Mouse (Mus musculus): ENCODE results near the gene Nudt16l1.
A peak's percentile ranks its signal among the peaks of the same experiment; 100 is the strongest.

Nudt16l1 gene

DNA sequence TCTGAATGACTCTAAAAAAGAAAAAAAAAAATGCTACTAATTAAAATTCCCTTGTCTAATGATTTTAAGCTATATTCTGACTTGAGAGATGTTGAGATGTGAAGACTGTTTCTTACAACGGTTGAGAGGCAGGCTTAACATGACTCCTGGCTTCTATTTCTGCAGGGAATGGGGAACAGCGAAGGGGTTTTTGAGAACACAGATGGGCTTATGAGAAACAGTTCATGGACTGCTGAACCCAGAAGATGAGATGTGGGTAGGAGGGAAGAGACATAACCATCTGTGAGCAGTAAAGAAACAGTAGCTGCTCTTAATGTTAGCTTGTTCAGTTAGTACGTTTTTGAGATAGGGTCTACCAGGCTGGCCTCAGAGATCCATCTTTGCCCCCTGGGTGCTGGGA is 18.0 kb downstream of the Nudt16l1 start:
- no peak for DNase-seq (ENCODE audit: low spot score in 2 of 2)

DNA sequence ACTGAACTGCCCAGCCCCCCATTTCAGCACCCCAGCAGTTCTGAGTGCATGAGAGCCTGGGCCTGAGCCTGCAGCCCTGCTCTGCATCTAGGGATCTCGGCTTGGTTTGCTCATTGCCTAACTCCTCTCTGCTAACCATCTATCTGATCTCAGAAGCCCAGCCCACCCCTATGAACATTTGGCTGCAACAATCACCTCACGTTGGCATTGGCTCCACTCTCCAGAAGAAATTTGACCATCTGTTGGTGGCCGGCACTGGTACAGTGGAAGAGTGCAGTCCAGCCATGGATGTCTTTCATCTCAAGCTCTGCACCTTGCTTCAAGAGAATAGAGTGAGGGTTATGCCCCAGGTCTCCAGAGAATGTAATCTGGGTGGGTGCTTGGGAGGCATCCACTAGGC is 18.9 kb downstream of the Nudt16l1 start:
- no peak for DNase-seq (ENCODE audit: low spot score in 2 of 2)

DNA sequence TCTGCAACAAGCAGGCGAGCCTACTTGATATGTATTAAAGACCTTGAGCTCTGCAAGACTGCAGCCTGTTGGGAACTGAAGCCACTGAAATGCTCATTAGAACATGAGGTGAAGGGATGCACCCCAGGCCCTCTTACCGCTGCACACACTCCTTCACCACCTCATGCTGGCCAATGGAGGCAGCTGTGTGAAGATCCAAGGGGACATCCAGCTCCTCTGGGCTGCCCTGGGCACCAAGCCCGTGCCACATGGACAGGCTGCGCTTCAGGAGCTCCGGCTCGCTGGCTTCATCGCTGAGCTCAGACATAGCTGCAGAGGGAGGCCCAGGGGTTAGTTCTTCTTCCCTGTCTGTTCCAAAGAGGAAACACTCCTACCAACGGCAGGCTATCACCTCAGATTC is 21.7 kb downstream of the Nudt16l1 start:
- no peak for DNase-seq (ENCODE audit: low spot score in 2 of 2)

DNA sequence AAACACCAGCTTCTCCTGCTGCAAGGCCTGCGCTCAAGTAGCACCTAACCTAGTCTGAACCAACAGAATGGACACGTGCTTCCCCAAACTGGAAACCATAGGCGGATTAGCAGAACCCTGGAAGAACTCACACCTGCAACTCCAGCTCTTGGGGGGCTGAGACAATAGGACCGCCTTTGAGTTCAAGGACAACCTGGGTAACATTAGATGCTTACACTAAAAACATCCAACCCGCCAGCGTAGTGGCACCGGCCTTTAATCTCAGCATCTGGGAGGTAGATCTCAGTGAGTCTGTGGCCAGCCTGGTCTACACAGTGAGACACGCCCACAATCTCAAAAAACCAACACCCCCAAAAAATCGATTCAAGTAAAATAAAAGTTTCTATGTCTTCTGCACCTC is 24.8 kb downstream of the Nudt16l1 start:
- DNase-seq (ENCODE audit: low spot score in 2 of 2): no peak

DNA sequence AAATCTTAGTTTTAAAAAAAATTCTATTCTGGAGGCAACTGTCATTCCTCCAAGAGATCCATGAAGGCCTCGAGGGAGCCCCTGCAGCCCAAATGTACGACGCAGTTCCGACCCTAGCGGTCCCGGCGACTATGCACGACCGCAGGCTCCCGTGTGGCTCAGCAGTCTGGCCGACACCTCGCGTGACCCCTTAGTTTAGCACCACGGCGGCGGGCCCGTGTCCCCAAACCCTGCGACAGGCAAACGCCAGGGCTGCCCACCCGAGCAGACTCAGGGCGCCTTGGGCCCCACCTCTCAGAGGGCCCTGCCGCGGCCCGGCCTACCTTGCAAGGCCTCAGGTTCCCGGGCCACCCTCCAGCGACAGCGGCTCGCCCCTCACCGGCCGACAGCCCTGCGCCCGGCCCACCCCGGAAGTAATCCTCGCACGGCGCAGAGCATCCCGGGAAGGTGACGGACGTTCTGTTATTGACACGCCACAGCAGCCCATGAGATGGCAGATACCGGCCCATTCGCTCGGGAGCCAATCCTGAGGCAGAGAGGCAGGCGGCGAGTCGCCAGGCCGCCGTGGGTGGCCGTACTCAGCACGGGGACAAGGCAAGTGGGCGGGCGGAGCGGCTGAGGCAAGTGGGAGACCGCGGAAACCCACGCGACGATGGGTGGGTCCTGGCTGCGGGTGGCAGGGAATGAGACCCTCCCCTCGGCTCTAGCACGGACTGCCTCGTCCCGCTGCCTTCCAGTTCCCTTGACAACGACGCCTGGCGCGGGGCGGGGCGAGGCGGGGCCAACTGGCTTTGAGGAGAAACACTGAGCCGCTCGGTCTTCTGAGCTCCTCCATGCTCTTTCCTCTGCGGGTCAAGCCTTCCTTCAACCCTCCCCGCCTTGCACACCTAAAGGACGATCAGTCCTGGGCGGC is 25.5 kb downstream of the Nudt16l1 start, which contains the start of gene Anks3:
Gene Anks3 (minus strand): TSS at position 409 of the 913 bp plus-strand sequence.
- peak; percentile 89 to 90 for DNase-seq (ENCODE audit: low spot score in 2 of 2)

DNA sequence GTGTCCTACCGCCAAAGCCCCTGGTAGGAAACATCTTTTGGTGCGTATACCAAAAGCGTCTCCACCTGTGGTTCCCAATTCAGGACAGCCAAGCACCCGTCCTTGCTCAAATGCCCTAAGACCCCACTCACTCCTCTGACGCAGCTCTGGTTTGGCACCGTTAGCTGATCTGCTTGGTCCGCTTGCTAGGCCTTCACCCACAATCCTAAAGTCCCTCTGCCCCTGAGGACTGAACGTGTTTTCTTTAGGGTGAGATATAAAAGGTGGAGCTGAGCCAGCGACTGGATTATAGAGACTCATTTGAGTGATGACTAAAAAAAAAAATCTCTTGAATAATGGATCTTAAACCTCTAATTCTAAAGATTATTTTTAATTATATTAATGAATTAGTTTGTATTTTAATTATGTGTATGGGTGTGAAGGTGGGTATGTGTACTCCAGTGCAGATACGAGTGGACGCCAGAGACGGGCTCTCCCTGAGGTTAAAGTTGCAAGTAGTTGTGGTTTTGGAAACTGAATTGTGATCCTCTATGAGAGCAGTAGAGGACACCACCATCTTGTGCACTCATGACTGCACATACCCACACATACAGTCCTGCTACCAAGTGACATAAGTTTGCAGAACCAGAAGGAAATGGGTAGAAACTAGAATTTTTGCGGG is 26.3 kb downstream of the Nudt16l1 start:
- DNase-seq (ENCODE audit: low spot score in 2 of 2): no peak

DNA sequence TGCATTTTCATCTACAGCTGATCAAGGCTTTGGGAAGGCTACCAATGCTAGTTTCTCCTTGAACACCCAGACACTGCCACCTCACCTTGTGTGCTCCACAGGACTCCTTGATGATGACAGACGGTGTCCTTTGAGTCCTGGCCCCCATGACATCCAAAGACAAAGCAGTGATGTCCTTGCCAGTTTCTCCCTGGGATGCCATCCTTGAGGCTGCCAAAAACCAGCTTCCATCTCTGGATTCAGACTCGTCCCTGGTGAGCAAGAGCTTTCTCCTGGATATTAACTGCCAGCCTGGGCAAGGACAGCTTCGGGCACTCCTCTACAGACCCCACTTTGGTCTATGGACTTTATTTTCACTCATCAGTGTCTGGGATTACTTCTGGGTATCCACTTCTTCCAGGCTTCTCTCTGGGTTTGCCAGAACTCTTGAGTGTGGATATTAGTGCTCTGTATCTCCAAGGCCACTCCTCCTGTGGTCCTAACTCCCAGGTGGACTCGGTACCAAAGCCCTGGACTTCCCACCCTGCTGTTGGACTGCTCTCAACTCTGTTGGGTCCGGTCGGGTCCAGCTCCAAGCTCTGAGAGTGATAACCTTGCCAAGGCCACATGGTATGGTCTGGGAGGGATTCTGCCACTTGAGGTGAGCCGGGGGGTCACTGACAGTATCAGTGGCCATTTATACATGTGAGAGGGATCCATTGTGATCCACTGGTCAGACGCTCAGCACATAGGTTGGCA is 27.0 kb downstream of the Nudt16l1 start:
- no peak for DNase-seq (ENCODE audit: low spot score in 2 of 2)

DNA sequence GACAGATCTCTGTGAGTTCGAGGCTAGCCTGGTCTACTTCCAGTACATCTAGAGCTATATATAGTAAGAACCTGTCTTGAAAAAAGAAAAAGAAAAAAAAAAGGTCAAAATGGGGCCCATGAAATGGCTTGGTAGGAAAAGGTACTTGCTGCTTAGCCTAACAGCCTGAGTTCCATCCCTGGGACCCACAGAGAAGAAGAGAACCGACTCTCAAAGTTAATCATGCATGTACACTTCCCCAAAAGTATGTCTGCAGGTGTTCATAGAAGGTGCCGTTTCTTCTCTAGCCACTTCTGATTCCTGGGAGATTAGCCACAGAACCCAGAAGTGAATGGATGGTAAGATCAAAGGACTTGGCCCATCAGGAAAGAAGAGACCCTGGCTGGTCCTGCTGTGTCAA is 29.9 kb downstream of the Nudt16l1 start:
- no peak for DNase-seq (ENCODE audit: low spot score in 2 of 2)

DNA sequence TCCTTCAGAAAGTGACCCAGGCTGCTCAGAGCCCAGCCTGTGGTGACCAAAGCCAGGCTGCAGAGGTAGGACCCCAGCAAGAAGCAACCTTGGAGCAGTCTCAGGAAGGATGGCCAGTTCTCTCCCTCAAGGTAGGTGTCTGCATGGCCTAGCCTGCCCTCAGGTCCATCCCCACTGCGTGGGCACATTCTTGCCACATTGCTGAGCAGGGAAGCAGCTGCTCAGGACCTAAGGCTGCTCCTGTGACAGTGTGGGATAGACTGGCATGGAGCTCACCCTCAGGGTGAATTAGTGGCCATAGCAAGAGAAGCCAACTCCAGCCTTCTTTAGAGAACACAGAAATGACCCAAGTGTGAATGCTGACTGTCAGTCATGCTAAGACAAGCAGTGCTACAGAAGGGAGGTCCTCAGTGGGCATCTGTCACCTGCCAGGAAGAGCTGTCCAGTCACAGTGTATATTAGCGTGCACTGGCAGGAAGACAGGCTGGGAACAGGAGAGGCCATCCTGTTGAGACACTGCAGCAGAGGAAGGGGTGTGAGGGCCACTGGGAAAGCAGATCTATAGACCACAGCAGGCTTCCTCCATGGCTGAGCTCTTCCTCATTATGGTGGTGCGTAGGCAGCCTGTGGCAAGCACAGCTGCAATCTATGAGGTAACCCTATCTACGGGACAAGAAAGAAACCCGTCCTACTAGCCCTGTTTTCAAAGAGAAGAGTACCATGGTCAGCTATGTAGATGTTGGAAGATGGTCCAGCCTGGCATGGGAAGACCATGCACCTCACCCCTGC is 30.7 kb downstream of the Nudt16l1 start:
- no peak for DNase-seq (ENCODE audit: low spot score in 2 of 2)

DNA sequence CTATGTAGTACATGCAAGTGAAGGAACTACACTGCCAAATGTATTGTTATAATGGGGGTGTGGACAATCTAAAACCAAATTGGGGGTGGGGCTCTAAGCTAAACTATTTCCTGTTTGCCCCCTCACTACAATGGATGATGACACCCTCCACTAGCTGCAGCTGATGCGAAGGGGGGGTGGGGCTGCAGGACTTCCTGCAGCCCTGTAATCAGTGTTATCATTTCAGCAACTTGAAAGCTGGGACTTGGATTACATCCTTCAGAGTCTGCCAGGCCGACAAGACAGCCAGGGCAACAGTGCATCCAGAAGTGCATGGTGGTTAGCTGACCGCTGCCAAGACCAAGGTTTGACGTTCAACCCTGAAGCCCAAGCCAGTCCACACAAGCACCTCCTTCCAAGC is 33.1 kb downstream of the Nudt16l1 start:
- DNase-seq (ENCODE audit: low spot score in 2 of 2): no peak

DNA sequence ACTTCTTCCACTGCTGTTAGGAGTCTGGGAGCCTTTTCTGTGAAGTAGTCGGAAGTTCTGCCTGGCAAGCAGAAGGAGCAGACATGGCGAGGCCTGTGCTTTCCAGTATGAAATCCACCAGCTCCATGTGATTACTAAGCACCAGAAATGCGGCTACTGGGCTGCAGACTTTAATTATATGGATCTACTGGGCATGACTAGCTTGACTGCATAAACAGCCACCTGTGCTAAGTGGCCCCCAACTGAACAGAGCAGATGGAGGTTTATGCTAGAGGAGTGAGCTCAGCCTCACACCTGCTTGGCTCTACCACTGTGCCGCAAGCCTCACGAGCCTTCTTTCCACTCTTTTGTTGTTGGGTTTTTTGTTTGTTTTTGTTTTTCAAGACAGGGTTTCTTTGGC is 36.0 kb downstream of the Nudt16l1 start:
- DNase-seq (ENCODE audit: low spot score in 2 of 2): no peak

DNA sequence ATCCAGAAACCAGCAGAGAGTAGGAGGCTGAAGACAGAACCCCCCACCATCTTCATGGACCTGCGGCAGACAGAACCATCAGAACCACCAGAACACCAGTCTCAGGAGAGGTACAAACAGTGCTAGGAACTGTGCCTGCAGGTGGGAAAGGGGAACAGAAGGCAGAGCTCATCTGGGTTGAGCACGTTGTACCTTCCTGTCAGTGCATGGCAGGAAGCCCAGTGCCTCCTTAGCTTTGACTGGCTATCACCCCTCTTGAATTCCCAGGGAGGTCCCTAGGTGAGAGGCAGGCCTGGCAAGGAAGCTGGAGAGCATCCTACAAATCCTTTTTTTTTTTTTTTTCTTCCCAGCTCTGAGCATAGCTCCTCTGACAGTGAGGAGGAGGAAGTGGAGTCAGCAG is 37.6 kb downstream of the Nudt16l1 start:
- DNase-seq (ENCODE audit: low spot score in 2 of 2): no peak

DNA sequence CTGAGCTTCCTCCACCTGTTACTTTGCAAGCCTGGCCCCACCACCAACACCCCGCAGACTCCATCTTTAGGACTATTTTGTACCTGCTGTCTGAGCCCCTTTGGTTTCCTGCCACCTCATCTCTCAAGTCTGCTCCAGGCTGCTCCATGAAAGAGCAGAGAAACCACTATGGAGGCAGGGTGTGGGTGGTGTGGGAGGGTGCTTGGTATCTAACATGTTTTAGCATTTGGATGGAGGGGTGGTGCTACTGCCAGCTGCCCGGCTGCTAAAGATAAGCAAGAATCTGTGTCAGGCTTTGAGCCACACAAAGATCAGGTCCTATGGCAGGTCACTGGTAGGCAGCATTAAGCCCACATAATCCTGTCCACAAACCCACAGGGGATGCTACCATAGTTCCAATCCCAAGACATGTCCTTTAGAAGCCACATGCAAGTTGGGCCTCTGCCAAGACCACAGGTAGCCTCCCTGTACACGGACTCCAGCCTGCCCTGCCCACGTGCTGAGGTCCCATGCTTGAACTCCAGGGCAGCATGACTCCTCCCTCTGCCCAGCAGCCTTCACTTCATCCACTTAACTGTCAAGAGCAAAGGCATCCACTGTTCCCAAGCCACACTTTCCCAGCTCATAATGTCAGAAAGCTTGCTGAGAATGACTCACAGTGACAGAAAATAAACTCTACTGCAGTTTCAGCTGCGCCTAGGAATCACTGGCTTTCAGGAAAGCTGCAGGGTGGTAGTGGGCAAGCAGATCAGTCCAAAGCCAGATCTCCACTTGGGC is 39.9 kb downstream of the Nudt16l1 start:
- DNase-seq (ENCODE audit: low spot score in 2 of 2): no peak

DNA sequence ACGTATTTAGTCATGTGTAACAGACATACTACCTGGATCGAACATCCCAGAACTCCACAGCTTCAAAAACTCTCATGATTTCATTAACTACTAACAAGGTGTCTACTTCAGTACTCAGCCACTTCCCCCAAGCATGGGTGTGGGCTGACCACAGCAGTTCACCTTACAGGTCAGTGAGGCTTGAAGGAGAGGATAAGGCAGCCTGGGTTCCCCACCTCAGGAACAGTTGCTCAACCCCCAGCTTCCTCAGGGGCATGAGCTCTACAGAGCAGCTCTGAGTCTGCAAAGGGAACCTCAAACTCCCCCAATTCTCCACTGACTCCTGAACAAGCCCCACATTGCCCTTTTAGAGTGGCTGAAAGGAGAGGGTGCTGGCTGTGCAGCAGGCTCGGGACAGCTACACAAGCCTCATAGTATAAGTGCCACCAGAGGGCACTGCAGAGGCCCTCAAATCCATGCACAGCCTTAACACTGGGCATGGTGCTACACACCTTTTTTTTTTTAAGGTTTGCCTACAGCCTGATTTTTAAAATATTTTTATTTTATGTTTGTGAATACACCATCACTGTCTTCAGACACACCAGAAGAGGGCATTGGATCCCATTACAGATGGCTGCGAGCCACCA is 41.3 kb downstream of the Nudt16l1 start:
- no peak for DNase-seq (ENCODE audit: low spot score in 2 of 2)

DNA sequence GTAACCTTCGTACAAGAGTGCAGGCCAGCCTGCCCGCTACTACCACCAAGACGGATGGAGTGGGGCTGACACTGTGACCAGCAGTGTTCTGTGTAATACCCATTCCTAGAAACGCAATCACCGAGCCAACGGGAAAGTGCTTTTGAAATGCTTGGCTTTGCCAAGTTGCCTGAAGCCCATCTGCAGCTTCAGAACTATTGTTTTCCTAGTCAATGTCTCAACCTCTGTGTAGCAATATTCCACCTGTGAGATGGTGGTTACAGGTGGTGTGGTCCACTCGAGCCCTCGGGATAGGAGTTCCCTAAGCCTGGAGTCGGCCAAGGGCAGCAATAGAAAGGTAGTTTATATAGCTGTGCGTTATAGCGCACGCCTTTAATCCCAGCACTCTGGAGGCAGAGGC is 46.2 kb downstream of the Nudt16l1 start:
- DNase-seq (ENCODE audit: low spot score in 2 of 2): no peak

All from spleen, postnatal 14 days (tissue).